Mouse (Mus musculus): ENCODE data around the gene Mroh8. TPM values are rescaled to one million over a fixed set of nuclear protein-coding genes. Genes with fewer than 3 reads are reported as not detected.
A peak's percentile ranks its signal among the peaks of the same experiment; 100 is the strongest.
"Not testable (repeated sequence)": the region's sequence is repeated elsewhere in the genome, so short reads cannot be mapped to it uniquely, and the experiment has no call there.

The Mroh8 gene
- polyA plus RNA-seq, 1 experiment from 2014 or later: 0.91 TPM

DNA sequence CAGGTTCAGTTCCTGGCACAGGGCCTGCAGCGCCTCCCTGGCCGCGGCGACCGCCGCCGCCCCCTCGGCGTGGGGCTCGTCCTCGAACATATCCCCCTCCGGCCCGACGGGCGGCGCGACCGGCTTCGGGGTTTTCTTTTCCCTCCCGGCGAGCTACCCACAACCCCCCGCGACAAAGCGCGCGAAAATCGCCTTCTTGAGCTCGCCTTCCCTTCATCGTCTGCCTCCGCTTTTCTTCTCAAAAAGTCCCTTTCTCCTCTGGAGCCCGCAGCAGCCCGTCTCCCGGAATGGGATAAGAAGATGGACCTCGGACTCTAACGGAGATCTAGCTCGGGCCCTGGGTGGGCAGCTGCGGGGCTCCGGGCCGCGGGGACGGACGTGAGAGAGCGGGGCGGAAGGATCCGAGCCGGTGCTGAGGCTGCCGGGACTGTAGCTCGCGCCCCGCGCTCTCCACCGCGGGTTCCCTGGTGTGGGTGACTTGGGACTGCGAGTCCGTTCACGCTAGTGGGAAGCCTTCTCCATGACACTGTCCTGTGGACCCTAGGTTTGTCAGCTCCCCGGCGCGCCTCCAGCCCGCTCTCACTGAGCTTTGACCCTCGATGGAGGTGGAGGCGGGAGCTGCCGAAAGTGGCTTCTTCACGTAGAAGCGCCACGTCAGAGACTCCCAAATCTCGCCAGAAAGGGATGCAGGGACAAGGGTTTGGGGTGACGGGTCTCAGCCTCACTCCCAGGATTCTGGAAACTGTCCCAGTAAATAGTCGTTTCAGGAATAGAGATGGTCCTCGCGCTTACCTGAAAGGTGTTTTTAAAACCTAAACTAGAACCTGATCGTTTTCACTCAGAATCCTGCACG, 74.8 kb downstream of the Mroh8 start, which contains the start of gene Rbl1:
Rbl1 (minus strand) TSS at position 169 of the 853 bp plus-strand sequence.
- WGBS: 2% methylated on average over 73 of the region's 73 CpGs
- Histone ChIP-seq H3K9ac (peak within 1 kb of the TSS; percentile 88), H3K4me3 (peak within 1 kb of the TSS; percentile 75), H3K9me3 (no peaks in the 10 kb centered on the region), H3K36me3 (no peaks in the 10 kb centered on the region), H3K27ac (peak within 1 kb of the TSS; percentile 96), H3K27me3 (replicated peaks) (no peaks in the 10 kb centered on the region), H3K4me2 (replicated peaks) (peak within 1 kb of the TSS; percentile 77), H3K4me1 (peaks cover 3% of the 10 kb centered on the region; the same call in 1 of the 2 replicates)
- peak; percentile 88 for ATAC-seq (ENCODE audit: low FRiP score, low read depth)

DNA sequence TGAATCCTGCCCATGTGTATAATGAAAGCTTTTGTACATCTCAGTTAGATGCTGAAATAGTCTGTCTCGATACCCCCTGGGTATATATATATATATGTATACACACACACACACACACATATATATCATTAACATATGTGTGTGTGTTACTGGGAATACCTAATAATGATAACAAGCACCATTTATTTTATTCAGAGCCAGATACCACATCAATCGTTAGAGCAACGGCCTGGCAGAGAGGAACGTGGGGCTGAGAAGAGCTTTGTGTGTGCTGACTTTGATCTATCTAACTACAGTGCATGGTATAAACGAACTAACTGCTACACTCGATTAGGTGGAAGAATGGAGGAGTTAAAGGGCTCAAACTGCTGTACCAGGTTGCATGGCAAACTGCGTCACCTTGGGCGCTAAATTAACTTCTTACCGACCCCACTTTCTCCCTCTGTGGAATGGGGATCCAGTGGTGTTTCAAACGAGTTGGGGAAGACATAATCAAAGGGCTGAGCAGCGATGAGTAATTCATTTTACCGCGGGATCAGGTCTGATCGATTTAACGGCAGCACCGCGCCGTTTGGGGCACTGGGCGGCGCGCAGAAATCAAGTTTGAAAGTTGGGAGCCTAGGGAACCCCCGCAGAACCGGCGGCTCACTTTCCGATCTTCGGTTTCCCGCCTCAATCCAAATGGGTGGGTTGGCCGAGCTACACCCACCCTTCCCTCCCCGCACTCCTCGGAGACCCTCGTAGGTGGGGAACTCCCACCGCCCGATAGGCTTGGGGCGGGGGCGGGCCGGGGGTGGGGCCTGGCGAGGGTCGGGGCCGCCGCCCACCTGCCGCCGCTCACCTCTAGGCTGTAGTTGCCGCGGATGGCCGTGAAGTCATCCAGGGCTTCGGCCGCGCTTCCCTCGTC, 75.6 kb downstream of the Mroh8 start:
- Histone ChIP-seq H3K4me3 (peak overlapping the region; percentile 75), H3K27ac (peak overlapping the region; percentile 96), H3K4me1 (peaks cover 3% of the 10 kb centered on the region; the same call in 1 of the 2 replicates), H3K9ac (peak overlapping the region; percentile 88), H3K27me3 (replicated peaks) (no peaks in the 10 kb centered on the region), H3K9me3 (no peaks in the 10 kb centered on the region), H3K36me3 (peaks cover 8% of the 10 kb centered on the region), H3K4me2 (replicated peaks) (peak overlapping the region; percentile 77)
- WGBS: 2% methylated on average over 49 of the region's 49 CpGs
- peak; percentile 81; the same call in 1 of the 2 replicates for ATAC-seq (ENCODE audit: low FRiP score, low read depth)

DNA sequence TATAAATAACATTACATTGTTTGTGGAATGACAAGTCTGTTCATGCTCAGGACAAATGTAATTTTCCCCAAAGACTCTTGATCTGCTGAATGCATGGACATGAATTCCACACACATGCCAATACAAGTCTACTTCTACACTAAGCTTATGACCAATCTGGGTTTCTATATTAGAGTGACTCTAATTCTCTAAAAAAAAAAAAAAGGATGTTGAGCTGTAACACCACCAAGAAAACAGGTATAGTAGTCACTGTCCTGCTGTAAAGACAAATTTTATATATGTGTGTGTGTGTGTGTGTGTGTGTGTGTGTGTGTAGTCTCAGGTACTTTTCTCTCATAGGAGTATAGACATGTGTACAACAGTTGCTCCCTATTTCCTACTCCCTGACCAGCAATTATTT, 76.3 kb downstream of the Mroh8 start:
- Histone ChIP-seq H3K27me3 (replicated peaks) (no peaks in the 10 kb centered on the region), H3K4me1 (peaks cover 3% of the 10 kb centered on the region; the same call in 1 of the 2 replicates), H3K9ac (no peak overlapping the region), H3K4me3 (no peak overlapping the region), H3K4me2 (replicated peaks) (peak overlapping the region; percentile 77), H3K36me3 (peaks cover 11% of the 10 kb centered on the region), H3K27ac (no peak overlapping the region), H3K9me3 (no peaks in the 10 kb centered on the region)
- ATAC-seq (ENCODE audit: low FRiP score, low read depth): no peak

DNA sequence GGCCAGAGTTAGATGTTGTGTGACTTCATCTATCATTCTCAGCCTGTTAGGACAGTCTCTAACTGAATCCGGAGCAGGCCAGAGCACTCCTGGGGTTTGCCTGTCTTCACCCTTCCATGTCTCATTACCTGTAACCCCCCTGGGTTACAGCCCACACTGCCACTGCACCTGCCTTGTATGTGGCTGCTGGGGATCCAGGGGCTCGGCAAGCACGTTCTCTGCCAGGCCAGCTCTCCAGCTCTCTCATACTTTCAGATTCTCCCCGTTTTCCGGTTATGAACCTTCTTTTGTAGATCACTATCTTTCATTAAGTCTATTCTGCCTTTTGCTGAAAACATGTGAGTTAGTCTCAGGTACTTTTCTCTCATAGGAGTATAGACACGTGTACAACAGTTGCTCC, 77.0 kb downstream of the Mroh8 start:
- no peaks in the 10 kb centered on the region for H3K9me3 ChIP-seq
- no peak overlapping the region for H3K4me2 ChIP-seq (replicated peaks)
- H3K27me3 ChIP-seq (replicated peaks): no peaks in the 10 kb centered on the region
- H3K36me3 ChIP-seq: peaks cover 11% of the 10 kb centered on the region
- no peak overlapping the region for H3K27ac ChIP-seq
- H3K4me3 ChIP-seq: no peak overlapping the region
- WGBS: 84% methylated on average over 6 of the region's 6 CpGs
- ATAC-seq (ENCODE audit: low FRiP score, low read depth): no peak
- H3K4me1 ChIP-seq: peaks cover 3% of the 10 kb centered on the region; the same call in 1 of the 2 replicates
- no peak overlapping the region for H3K9ac ChIP-seq

DNA sequence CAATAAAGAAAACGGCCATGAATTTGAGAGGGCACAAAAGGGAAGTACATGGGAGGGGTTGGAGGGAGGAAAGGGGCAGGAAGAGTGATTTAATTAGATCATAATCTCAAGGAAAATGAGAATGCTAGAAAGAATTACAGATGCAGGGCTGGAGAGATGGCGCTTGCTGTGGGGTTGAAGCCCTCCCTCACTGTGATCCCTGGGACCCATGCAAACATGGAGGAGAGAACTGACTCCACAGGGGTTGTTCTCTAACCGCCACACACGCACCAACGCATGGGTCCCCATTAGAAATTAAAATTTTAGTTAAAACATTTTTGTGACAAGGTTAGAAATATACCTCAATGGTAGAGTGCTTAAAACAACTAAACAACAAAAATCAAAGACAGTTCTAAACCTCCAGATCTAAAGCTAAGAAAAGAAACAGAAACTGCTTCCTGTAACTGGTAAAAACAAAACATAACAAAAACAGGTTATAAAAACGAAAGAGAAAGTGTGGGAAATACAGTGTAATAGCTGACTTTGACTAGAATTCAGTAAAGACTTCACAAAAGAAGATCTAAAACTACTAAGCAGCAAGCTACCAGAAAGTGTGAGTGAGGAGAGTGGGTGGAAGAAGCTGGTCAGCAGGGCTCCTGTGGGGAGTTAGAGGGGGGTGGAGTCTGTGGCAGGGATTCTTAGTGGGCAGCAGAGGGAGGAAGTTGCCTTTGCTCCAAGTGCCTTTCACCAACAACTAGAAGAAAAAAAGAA, 78.1 kb downstream of the Mroh8 start:
- Histone ChIP-seq H3K27ac (no peak overlapping the region), H3K4me2 (replicated peaks) (no peak overlapping the region), H3K27me3 (replicated peaks) (no peaks in the 10 kb centered on the region), H3K9ac (no peak overlapping the region), H3K4me1 (peaks cover 3% of the 10 kb centered on the region; the same call in 1 of the 2 replicates), H3K9me3 (no peaks in the 10 kb centered on the region), H3K36me3 (peaks cover 20% of the 10 kb centered on the region), H3K4me3 (no peak overlapping the region)
- 88% methylated on average over 6 of the region's 6 CpGs for WGBS
- ATAC-seq (ENCODE audit: low FRiP score, low read depth): no peak

DNA sequence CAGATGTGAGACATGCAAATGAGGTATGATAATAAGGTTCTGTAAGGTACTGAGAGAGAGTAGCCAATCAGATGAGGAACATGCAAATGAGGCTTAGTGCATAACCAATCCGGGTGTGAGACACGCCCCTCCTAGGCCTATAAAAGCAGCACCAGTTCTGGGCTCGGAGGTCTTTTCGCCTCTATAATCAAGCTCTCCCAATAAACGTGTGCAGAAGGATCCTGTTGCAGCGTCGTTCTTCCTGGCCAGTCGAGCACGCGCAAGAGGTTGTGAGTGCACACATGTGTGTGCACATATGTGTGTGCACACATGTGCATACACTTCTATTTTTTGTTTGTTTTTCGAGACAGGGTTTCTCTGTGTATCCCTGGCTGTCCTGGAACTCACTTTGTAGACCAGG, 80.9 kb downstream of the Mroh8 start:
- H3K9ac ChIP-seq; H3K9me3 ChIP-seq; ATAC-seq (ENCODE audit: low FRiP score, low read depth); H3K4me3 ChIP-seq; H3K4me2 ChIP-seq (replicated peaks); H3K27me3 ChIP-seq (replicated peaks); H3K27ac ChIP-seq; H3K4me1 ChIP-seq: not testable (repeated sequence)
- 95% methylated on average over 11 of the region's 11 CpGs for WGBS
- H3K36me3 ChIP-seq: peaks cover 47% of the 10 kb centered on the region

DNA sequence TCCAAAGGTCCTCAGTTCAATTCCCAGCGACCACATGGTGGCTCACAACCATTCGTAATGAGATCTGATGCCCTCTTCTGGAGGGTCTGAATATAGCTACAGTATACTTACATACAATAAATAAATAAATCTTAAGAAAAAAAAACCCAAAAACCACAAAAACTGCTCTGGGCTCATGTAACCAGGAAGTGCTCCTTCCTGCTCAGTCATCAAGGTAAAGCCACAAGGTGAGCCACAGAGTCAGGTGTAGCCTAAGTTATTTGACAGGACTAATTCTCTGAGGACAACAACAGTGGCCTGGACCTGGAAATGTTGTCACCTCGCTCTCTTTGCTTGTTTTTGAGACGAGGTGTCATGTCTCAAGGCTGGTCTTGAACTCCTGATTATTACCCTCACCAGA, 88.7 kb downstream of the Mroh8 start:
- Histone ChIP-seq H3K27me3 (replicated peaks) (no peaks in the 10 kb centered on the region), H3K4me1 (peaks cover 3% of the 10 kb centered on the region; the same call in 1 of the 2 replicates), H3K36me3 (peaks cover 83% of the 10 kb centered on the region), H3K9ac (no peak overlapping the region), H3K4me3 (no peak overlapping the region), H3K9me3 (no peaks in the 10 kb centered on the region), H3K4me2 (replicated peaks) (no peak overlapping the region), H3K27ac (no peak overlapping the region)
- ATAC-seq (ENCODE audit: low FRiP score, low read depth): no peak
- WGBS: 96% methylated on average over 4 of the region's 4 CpGs

DNA sequence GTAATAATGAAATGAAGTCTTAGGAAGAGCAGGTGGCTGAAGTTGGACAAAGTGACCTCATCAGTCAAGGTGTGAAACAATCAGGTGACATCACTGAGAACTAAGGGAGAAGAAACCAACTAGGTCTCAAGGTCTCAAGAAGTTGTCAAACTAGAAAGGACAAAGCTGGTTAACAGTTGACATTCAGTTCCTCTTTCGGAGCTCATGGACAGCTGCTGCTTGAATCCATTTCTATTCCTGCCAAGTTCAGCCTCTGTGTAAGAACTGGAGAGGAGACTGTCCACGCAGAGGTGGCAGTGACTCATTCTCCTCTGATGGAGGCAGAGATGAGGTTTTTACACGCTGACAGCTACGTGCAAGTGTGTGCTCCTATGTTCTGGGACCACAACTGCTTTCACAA, 92.1 kb downstream of the Mroh8 start:
- WGBS: 93% methylated on average over 4 of the region's 4 CpGs
- Histone ChIP-seq H3K4me3 (no peak overlapping the region), H3K9ac (no peak overlapping the region), H3K27me3 (replicated peaks) (no peaks in the 10 kb centered on the region), H3K9me3 (no peaks in the 10 kb centered on the region), H3K4me1 (peaks cover 3% of the 10 kb centered on the region; the same call in 1 of the 2 replicates), H3K4me2 (replicated peaks) (no peak overlapping the region), H3K36me3 (peaks cover 58% of the 10 kb centered on the region), H3K27ac (no peak overlapping the region)
- no peak for ATAC-seq (ENCODE audit: low FRiP score, low read depth)

DNA sequence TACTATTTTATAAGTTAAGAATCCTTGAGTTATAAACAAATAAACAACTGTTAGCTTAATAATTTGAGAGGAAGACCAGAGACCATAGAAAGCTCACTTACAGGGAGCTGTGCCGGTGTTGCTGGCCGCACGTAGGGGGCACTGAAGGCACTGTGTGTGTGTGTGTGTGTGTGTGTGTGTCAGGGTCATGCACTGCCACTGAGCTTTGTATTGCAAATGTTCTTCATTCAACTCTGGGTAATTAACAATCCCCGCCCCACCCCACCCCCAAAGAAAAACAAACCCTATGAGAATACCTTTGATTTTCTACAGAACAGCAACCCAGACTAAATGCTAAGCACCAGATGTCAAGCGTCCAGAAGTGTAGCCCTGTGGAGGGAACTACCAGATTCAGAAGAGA, 92.8 kb downstream of the Mroh8 start:
- Histone ChIP-seq H3K4me1 (peaks cover 3% of the 10 kb centered on the region; the same call in 1 of the 2 replicates), H3K27me3 (replicated peaks) (no peaks in the 10 kb centered on the region), H3K36me3 (peaks cover 51% of the 10 kb centered on the region), H3K9ac (no peak overlapping the region), H3K4me3 (no peak overlapping the region), H3K27ac (no peak overlapping the region), H3K9me3 (no peaks in the 10 kb centered on the region), H3K4me2 (replicated peaks) (no peak overlapping the region)
- ATAC-seq (ENCODE audit: low FRiP score, low read depth): no peak
- 18% methylated on average over 5 of the region's 5 CpGs for WGBS

DNA sequence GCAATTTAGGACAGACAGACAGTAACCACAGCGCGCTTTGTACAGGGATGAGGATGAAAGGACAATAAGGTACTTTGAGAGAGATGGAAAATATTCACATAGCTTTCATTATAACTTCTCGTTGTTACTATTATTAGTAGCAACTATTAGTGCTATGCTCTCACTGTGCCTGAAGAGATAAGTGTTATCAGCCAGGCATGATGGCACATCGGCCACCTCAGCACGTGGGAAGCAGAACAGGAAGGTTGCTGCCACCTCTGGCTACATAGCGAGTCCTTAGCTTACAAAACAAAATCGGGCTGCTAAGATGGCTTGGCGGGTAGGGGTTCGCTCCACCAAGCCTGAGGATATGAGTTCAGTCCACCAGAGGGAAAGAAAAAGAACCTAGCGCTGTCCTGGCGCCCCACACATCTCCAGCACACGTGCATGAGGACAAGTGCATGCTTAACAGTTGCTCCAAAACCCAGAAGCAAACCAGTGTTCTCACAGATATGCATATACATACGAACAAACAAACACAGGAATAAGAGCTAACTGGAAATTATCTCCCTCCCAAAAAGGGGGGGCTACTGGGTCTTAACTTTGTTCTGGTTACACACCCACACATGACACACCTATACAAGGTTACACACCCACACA, 94.2 kb downstream of the Mroh8 start:
- H3K4me2 ChIP-seq (replicated peaks): no peak overlapping the region
- H3K4me3 ChIP-seq: no peak overlapping the region
- no peaks in the 10 kb centered on the region for H3K9me3 ChIP-seq
- WGBS: 97% methylated on average over 13 of the region's 13 CpGs
- peaks cover 3% of the 10 kb centered on the region; the same call in 1 of the 2 replicates for H3K4me1 ChIP-seq
- H3K27me3 ChIP-seq (replicated peaks): no peaks in the 10 kb centered on the region
- H3K36me3 ChIP-seq: peaks cover 43% of the 10 kb centered on the region
- ATAC-seq (ENCODE audit: low FRiP score, low read depth): no peak
- no peak overlapping the region for H3K27ac ChIP-seq
- H3K9ac ChIP-seq: no peak overlapping the region

DNA sequence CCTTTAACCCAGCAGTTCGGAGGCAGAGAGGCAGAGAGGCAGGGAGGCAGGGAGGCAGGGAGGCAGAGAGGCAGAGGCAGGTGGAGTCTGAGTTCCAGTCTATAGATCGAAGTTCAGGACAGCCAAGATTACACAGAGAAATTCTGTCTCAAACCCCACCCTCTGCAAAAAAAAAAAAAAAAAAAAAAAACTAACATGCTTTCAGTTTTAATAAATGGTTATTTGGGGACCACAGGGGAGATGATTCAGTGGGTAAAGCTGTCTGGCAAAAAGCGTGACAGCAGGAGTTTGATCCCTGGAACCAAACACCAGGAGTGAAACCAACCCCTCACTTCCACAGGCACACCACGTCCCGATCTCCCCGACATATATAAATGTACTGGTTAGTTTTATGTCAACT, 101.2 kb downstream of the Mroh8 start:
- no peak overlapping the region for H3K4me3 ChIP-seq
- no peaks in the 10 kb centered on the region for H3K9me3 ChIP-seq
- H3K27me3 ChIP-seq (replicated peaks): no peaks in the 10 kb centered on the region
- H3K36me3 ChIP-seq: peaks cover 41% of the 10 kb centered on the region
- H3K4me2 ChIP-seq (replicated peaks): no peak overlapping the region
- no peak overlapping the region for H3K27ac ChIP-seq
- no peak for ATAC-seq (ENCODE audit: low FRiP score, low read depth)
- WGBS: 84% methylated on average over 6 of the region's 6 CpGs
- H3K4me1 ChIP-seq: no peaks in the 10 kb centered on the region
- no peak overlapping the region for H3K9ac ChIP-seq
